Mouse (Mus musculus): ENCODE measurements around the gene Chia1. TPM values are rescaled to one million over a fixed set of nuclear protein-coding genes. Genes with fewer than 3 reads are reported as not detected.
"Not testable (repeated sequence)": the region's sequence is repeated elsewhere in the genome, so short reads cannot be mapped to it uniquely, and the experiment has no call there.

Chia1 gene
- polyA plus RNA-seq (2015; fragmentation: Nextera tagmentation; extraction: Ambion mirVana): not detected in 2 replicates

- H3K9ac ChIP-seq: no peak within 1 kb of the TSS
- H3K4me2 ChIP-seq (replicated peaks): no peak within 1 kb of the TSS
- no peaks in the 10 kb centered on the region for H3K4me1 ChIP-seq (replicated peaks)
- no peaks in the 10 kb centered on the region for H3K27me3 ChIP-seq (replicated peaks)
- no peak within 1 kb of the TSS for H3K27ac ChIP-seq
- no peak for ATAC-seq
- H3K36me3 ChIP-seq: no peaks in the 10 kb centered on the region
- WGBS: 82% methylated on average over 3 of the region's 3 CpGs
- H3K4me3 ChIP-seq (replicated peaks): no peak within 1 kb of the TSS
- no peaks in the 10 kb centered on the region for H3K9me3 ChIP-seq
These were observed at the start of gene Chia1 for GRCm38 (mm10) chr3:106112929-106113328. Gene Chia1, plus strand, starts transcription at chr3:106113229.

DNA sequence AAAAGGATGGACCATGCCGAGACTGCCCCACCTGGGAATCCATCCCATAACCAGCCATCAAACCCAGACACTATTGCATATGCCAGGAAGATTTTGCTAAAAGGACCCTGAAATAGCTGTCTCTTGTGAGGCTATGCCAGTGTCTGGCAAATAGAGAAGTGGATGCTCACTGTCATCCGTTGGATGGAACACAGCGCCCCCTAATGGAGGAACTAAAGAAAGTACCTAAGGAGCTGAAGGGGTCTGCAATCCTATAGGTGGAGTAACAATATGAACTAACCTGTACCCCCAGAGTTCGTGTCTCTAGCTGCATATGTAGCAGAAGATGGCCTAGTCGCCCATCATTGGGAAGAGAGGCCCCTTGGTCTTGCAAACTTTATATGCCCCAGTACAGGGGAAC lies 45.3 kb upstream of the Chia1 start:
- H3K4me3 ChIP-seq (replicated peaks); H3K36me3 ChIP-seq; ATAC-seq; H3K9me3 ChIP-seq; H3K9ac ChIP-seq; H3K4me1 ChIP-seq (replicated peaks); H3K4me2 ChIP-seq (replicated peaks); H3K27ac ChIP-seq; H3K27me3 ChIP-seq (replicated peaks): not testable (repeated sequence)
- 39% methylated on average over 5 of the region's 5 CpGs for WGBS

- 67% methylated on average over 2 of the region's 2 CpGs for WGBS
- Histone ChIP-seq H3K36me3 (no peaks in the 10 kb centered on the region), H3K4me3 (replicated peaks) (no peak overlapping the region), H3K4me1 (replicated peaks) (no peaks in the 10 kb centered on the region), H3K4me2 (replicated peaks) (no peak overlapping the region), H3K27me3 (replicated peaks) (no peaks in the 10 kb centered on the region), H3K27ac (no peak overlapping the region), H3K9ac (no peak overlapping the region), H3K9me3 (no peaks in the 10 kb centered on the region)
- ATAC-seq: no peak
These were observed 42.0 kb upstream of the Chia1 start for GRCm38 (mm10) chr3:106070994-106071393.

DNA sequence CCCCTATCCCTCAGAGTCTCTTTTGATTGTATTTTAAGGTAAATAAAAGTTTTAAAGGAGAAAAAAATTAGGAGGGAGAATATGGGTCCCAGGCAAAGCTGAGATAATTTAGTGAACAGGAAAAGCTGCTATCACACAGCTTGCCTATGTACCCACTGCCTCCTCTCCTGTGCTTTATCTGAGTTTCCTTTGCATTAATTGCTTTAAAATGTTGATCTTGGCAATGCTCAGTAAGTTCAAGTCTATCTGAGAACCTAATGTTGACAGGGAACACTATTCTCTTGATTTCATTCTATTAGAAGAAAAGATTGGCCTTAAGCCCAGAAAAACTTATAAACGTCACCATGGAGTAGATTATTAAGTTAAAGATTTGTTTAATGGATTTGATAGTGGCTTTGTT lies 38.2 kb upstream of the Chia1 start:
- no peak for ATAC-seq
- Histone ChIP-seq H3K27me3 (replicated peaks) (no peaks in the 10 kb centered on the region), H3K9ac (no peak overlapping the region), H3K4me2 (replicated peaks) (no peak overlapping the region), H3K4me1 (replicated peaks) (no peaks in the 10 kb centered on the region), H3K9me3 (no peaks in the 10 kb centered on the region), H3K36me3 (no peaks in the 10 kb centered on the region), H3K27ac (no peak overlapping the region), H3K4me3 (replicated peaks) (no peak overlapping the region)
- 40% methylated on average over 1 of the region's 1 CpGs for WGBS

GRCm38 (mm10) chr3:106126999-106127398 lies 14.0 kb downstream of the Chia1 start:
- Histone ChIP-seq H3K4me2 (replicated peaks) (no peak overlapping the region), H3K36me3 (no peaks in the 10 kb centered on the region), H3K9me3 (no peaks in the 10 kb centered on the region), H3K9ac (no peak overlapping the region), H3K4me3 (replicated peaks) (no peak overlapping the region), H3K4me1 (replicated peaks) (no peaks in the 10 kb centered on the region), H3K27me3 (replicated peaks) (no peaks in the 10 kb centered on the region), H3K27ac (no peak overlapping the region)
- no peak for ATAC-seq

- H3K9me3 ChIP-seq: no peaks in the 10 kb centered on the region
- ATAC-seq: no peak; the same call in 1 of the 2 replicates
- no peaks in the 10 kb centered on the region for H3K4me1 ChIP-seq (replicated peaks)
- H3K4me2 ChIP-seq (replicated peaks): no peak overlapping the region
- no peaks in the 10 kb centered on the region for H3K27me3 ChIP-seq (replicated peaks)
- 71% methylated on average over 4 of the region's 4 CpGs for WGBS
- no peaks in the 10 kb centered on the region for H3K36me3 ChIP-seq
- H3K27ac ChIP-seq: no peak overlapping the region
- H3K9ac ChIP-seq: no peak overlapping the region
- H3K4me3 ChIP-seq (replicated peaks): no peak overlapping the region
These were observed 15.9 kb downstream of the Chia1 start for GRCm38 (mm10) chr3:106128807-106129493.

DNA sequence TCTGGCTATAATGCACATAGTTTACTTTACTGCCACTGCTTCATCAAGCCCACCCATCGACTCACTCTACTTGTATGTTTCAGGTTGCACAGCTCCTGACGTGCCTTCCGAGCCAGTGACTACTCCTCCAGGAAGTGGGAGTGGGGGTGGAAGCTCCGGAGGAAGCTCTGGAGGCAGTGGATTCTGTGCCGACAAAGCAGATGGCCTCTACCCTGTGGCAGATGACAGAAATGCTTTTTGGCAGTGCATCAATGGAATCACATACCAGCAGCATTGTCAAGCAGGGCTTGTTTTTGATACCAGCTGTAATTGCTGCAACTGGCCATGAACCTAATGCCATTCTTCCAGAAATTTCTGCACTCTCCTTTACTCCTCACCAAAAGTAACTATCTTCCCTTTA lies 18.7 kb downstream of the Chia1 start:
- Histone ChIP-seq H3K9ac (no peak overlapping the region), H3K36me3 (no peaks in the 10 kb centered on the region), H3K27ac (no peak overlapping the region), H3K4me2 (replicated peaks) (no peak overlapping the region), H3K4me1 (replicated peaks) (no peaks in the 10 kb centered on the region), H3K4me3 (replicated peaks) (no peak overlapping the region), H3K9me3 (no peaks in the 10 kb centered on the region), H3K27me3 (replicated peaks) (no peaks in the 10 kb centered on the region)
- 75% methylated on average over 5 of the region's 5 CpGs for WGBS
- no peak for ATAC-seq

GRCm38 (mm10) chr3:106144081-106144480 lies 31.1 kb downstream of the Chia1 start:
- Histone ChIP-seq H3K9ac (no peak overlapping the region), H3K9me3 (no peaks in the 10 kb centered on the region), H3K36me3 (no peaks in the 10 kb centered on the region), H3K4me1 (replicated peaks) (no peaks in the 10 kb centered on the region), H3K27me3 (replicated peaks) (no peaks in the 10 kb centered on the region), H3K4me3 (replicated peaks) (no peak overlapping the region), H3K27ac (no peak overlapping the region), H3K4me2 (replicated peaks) (no peak overlapping the region)
- 89% methylated on average over 10 of the region's 10 CpGs for WGBS
- no peak for ATAC-seq

DNA sequence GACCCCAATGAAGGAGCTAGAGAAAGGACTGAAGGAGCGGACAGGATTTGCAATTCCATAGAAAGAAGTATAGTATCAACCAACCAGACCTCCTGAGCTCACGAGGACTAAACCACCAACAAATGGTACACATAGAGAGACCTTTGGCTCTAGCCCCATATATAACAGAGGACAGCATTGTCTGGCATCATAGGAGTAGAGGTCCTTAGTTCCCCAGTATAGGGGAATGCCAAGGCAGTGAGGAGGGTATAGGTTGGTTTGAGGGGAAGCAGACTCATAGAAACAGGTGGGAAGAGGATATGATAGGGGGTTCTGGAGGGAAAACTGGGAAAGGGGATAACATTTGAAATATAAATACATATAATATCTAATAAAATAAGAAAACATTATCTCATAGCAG lies 41.4 kb downstream of the Chia1 start:
- 76% methylated on average over 2 of the region's 2 CpGs for whole genome bisulfite sequencing

DNA sequence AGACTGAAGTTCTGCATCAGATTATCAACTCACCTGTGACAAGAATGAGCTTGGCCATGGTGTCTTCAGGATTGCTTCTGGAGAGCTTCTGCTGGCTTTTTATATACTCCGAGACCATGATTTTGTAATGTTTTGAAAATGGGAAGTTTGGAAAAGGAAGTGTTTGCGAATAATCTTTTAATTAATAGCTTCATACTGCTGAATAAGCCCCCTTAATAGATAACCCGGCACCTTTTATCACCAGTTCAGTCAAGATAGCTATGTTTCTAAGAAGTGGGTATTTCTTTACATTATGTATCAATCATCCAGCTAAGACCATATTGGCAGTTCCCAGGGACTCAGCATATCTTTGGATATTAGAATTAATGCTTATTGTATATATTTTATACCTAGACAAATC lies 54.4 kb downstream of the Chia1 start, which contains the start of gene Chil3:
Gene Chil3, minus strand, starts transcription at position 101 of the 400 bp plus-strand sequence.
- 75% methylated on average over 3 of the region's 3 CpGs for WGBS
- no peaks in the 10 kb centered on the region for H3K36me3 ChIP-seq
- no peak within 1 kb of the TSS for H3K4me2 ChIP-seq (replicated peaks)
- no peaks in the 10 kb centered on the region for H3K27me3 ChIP-seq (replicated peaks)
- ATAC-seq: no peak
- no peak within 1 kb of the TSS for H3K9ac ChIP-seq
- H3K4me1 ChIP-seq (replicated peaks): no peaks in the 10 kb centered on the region
- no peak within 1 kb of the TSS for H3K27ac ChIP-seq
- no peak within 1 kb of the TSS for H3K4me3 ChIP-seq (replicated peaks)
- no peaks in the 10 kb centered on the region for H3K9me3 ChIP-seq

More for the DNA sequence above, 41.4 kb downstream of the Chia1 start:
- Histone ChIP-seq H3K36me3 (no peaks in the 10 kb centered on the region), H3K4me3 (replicated peaks) (no peak overlapping the region), H3K27ac (no peak overlapping the region), H3K9me3 (no peaks in the 10 kb centered on the region), H3K27me3 (replicated peaks) (no peaks in the 10 kb centered on the region), H3K4me2 (replicated peaks) (no peak overlapping the region), H3K4me1 (replicated peaks) (no peaks in the 10 kb centered on the region), H3K9ac (no peak overlapping the region)
- ATAC-seq: no peak

GRCm38 (mm10) chr3:106170522-106171053 lies 57.6 kb downstream of the Chia1 start:
- H3K4me3 ChIP-seq (replicated peaks): no peak overlapping the region
- no peaks in the 10 kb centered on the region for H3K27me3 ChIP-seq (replicated peaks)
- no peak for ATAC-seq
- H3K4me1 ChIP-seq (replicated peaks): no peaks in the 10 kb centered on the region
- H3K4me2 ChIP-seq (replicated peaks): no peak overlapping the region
- no peak overlapping the region for H3K27ac ChIP-seq
- 47% methylated on average over 1 of the region's 1 CpGs for WGBS
- H3K9me3 ChIP-seq: no peaks in the 10 kb centered on the region
- H3K36me3 ChIP-seq: no peaks in the 10 kb centered on the region
- no peak overlapping the region for H3K9ac ChIP-seq

DNA sequence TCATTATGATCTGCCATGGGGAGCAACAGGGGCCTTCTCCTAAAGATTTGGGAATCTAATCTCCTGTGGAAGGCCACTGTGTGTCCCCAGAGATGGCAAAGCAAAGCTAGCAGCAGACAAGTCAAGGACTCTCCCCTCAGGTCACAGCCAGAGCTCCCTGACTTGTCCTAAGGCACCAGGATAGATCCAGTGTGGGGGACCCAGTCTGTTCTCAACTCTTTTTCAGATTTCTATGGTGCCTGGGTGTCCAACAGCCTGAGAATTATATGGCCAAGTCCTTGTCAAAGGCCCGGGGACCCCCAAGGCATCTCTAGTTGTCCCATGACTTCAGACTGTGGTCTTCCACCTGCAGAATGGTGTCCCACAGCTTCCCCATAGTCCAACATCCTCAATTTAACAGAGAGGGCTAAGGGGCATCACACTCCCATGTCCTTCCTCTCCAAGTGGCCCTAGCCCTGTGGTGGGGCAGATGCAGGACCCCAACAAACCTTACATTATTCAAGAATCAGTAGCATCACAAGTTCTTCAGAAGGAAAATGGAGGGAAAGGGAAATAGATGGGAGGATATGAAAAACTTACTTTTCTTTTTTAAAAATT lies 58.2 kb downstream of the Chia1 start:
- no peak overlapping the region for H3K27ac ChIP-seq
- no peak overlapping the region for H3K4me2 ChIP-seq (replicated peaks)
- no peak for ATAC-seq
- H3K9me3 ChIP-seq: no peaks in the 10 kb centered on the region
- no peak overlapping the region for H3K4me3 ChIP-seq (replicated peaks)
- no peaks in the 10 kb centered on the region for H3K36me3 ChIP-seq
- H3K27me3 ChIP-seq (replicated peaks): no peaks in the 10 kb centered on the region
- H3K4me1 ChIP-seq (replicated peaks): no peaks in the 10 kb centered on the region
- WGBS: 78% methylated on average over 1 of the region's 1 CpGs
- H3K9ac ChIP-seq: no peak overlapping the region

- 70% methylated on average over 2 of the region's 2 CpGs for WGBS
- not testable (repeated sequence) for H3K4me3 ChIP-seq (replicated peaks); H3K4me1 ChIP-seq (replicated peaks); H3K9ac ChIP-seq; H3K36me3 ChIP-seq; H3K4me2 ChIP-seq (replicated peaks); H3K27me3 ChIP-seq (replicated peaks); H3K9me3 ChIP-seq; H3K27ac ChIP-seq; ATAC-seq
These were observed 59.5 kb downstream of the Chia1 start for GRCm38 (mm10) chr3:106172506-106172905.
